Mouse (Mus musculus) brain, embryonic 14.5 days (tissue): Measurements from ENCODE around the gene Miga2.

ENCODE experiments used
- CTCF ChIP-seq: fragments of 200-500 bp; IDR thresholded peaks from 2 replicates; pipeline ENCODE4 v1.5.1; 2012; ENCODE audit warnings: inconsistent platforms, mild to moderate bottlenecking, moderate library complexity, borderline replicate concordance; ENCODE audit not compliant: insufficient read depth, insufficient read length; ENCODE audit errors: extremely low read depth
- POLR2A ChIP-seq: fragments of 200-500 bp; IDR thresholded peaks from 2 replicates; pipeline ENCODE4 v1.6.1; 2012; ENCODE audit warnings: mild to moderate bottlenecking, inconsistent platforms, borderline replicate concordance; ENCODE audit not compliant: poor library complexity, insufficient read depth, insufficient read length, severe bottlenecking; ENCODE audit errors: extremely low read depth

GRCm38 (mm10) chr2:30417595-30418165 lies 53.6 kb downstream of the Miga2 start:
- TF ChIP-seq POLR2A (no peak), CTCF (no peak)
